Mouse (Mus musculus) cerebellum, postnatal 10 days (tissue): Measurements from ENCODE around the gene Kpna4.

ENCODE experiments used
- DNase-seq, 2 experiments: peaks; one replicate each; pipeline ENCODE4 v3.0.0; 2021; ENCODE audit warnings: mixed read lengths in 2 of 2

Gene Kpna4

DNA sequence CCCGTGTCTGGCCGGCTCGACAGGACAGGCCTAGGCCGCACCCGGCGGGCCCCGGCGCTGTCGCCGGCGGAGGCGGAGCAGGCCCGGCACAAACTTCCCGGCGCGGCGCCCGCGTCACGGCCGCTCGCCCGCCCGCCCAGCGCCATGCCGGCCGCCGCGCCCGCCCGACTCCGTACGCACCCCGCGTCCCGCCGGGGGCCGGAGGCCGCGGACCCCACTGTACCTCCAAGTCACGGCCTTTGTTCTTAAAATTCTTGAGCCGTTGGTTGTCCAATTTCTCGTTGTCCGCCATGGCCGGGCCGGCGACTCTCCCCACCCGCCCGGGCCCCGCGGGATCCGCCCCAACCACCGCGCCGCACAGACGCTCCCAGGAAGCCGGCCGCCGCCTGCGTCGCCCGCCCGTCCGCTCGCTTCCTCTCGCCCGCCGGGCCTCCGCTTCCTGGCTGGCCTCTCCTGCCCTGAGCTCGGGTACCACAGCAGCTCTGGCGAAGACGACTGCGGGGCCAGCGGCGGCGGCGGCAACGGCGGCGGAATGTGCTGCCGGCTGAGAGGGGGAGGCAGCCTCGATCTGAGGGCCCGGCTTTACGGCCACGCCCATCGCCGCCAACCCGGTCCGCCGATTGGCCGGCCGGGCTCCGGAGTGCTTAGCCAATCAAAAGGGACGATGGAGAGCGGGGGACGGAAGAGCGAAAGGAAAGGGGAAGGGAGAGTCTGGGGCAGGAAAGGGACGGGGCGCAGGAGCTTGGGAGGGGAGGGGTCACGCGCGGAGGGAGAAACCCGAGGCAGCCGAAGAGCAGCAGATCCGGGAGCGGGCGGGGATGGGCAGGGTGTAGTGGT, at the start of gene Kpna4:
Kpna4 (minus strand) TSS at position 605 of the 837 bp plus-strand sequence.
- DNase-seq = peak; percentile 96 to 97

- DNase-seq = peak; percentile 29 to 46
Measured at GRCm38 (mm10) chr3:69175229-69175628, 48.3 kb upstream of the Kpna4 start.

- DNase-seq = peak; percentile 67 to 74
Measured at GRCm38 (mm10) chr3:69171123-69171522, 44.2 kb upstream of the Kpna4 start.

GRCm38 (mm10) chr3:69169796-69170195, 42.9 kb upstream of the Kpna4 start:
- no peak for DNase-seq

GRCm38 (mm10) chr3:69168724-69169123, 41.8 kb upstream of the Kpna4 start:
- no peak for DNase-seq

GRCm38 (mm10) chr3:69163057-69163456, 36.1 kb upstream of the Kpna4 start:
- DNase-seq = no peak

DNA sequence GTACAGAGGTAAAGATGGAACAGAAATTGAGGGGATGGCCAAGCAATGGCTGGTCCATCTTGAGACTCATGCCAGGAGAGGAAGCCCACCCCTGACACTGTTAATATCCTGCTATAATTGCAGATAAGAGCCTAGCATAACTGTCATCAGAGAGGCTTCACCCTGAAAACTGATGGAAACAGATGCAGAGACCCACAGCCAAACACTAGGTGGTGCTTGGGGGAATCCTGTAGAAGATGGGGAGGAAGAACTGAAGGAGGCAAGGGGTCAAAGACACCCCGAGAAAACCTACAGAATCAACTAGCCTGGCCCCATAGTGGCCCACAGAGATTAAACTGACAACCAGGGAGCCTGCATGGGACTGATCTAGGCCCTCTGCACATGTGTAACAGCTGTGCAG, 33.5 kb upstream of the Kpna4 start:
- DNase-seq = no peak

- DNase-seq = no peak
Measured at GRCm38 (mm10) chr3:69159501-69159900, 32.6 kb upstream of the Kpna4 start.

- no peak for DNase-seq
Measured at GRCm38 (mm10) chr3:69157886-69158285, 31.0 kb upstream of the Kpna4 start.

- no peak for DNase-seq
Measured at GRCm38 (mm10) chr3:69156484-69156883, 29.6 kb upstream of the Kpna4 start.

- DNase-seq = no peak
Measured at GRCm38 (mm10) chr3:69154691-69155090, 27.8 kb upstream of the Kpna4 start.

DNA sequence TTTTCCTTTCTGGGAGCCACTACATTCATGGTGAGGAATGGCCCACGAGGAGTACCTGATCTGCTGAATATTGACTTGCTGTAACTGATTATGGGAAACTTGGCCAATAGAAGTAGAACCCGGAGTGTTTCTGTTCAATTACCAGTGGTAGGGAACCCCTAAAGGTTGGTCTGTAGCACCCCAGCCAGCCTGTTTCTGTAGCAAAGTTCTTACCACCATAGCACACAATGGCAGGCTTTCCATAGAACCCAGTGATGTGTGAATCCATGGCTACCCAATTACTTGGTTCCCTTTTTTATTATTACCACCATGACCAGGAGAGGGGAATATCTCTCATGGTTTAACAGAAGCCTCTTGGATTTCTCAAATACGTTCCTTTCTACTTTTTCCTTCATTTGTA, 24.0 kb upstream of the Kpna4 start:
- no peak for DNase-seq

GRCm38 (mm10) chr3:69142372-69142994, 15.6 kb upstream of the Kpna4 start:
- DNase-seq = no peak

DNA sequence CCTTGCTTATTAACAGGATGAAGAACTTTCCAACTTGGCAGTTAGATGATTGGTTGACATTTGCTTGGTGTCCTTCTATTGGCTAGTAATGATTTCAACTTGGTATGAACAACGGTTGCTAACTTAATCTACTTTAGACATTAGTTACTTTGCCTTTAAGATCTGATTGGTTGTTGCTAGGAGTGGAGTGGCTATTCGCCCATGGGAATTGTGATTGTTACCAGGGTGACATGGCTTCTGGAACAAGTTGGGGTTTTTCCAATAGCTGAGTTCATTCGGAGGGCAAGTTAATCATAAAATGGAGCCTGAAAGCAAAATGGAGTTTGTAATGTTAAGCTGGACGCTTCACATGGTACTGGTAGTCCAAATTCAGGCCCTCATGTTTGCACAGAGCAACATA, 13.9 kb upstream of the Kpna4 start:
- DNase-seq = no peak

DNA sequence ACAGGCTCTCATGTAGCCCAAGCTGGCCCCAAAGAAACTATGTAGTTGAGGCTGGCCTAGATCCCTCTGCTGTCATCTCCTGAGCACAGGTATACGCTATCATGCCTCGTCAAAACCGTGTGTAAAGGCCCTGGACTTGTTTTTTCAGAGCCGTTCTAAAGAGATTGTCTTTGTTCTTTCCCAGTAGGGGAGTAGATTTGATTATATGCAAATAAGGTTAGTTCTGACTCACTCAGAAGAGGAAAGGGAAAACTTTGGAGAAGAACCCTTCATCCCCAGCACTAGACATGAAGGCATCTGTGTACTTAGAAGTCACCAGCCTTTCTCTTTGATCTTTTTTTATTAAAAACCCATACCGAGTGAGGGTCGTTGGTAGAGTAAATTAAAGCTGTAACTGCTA, 9.1 kb upstream of the Kpna4 start:
- no peak for DNase-seq

DNA sequence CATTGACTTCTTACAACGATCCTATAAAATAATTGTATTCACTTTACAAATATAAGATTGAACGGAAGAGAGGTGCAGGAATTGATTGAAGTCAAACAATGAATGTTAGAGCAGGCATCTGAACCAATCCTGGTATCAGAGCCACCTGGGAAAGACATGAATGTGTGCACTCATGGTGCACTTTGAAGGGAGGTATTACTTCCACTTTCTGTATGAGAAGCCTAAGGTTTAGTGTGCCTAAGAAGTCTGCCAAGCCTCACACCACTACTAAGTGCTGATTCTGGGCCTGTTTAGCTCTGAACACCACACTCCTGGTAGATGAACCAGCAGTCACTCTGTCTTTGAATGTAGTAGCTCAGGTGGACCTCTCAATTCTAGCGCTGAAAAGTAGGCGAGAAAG, 4.1 kb upstream of the Kpna4 start:
- no peak for DNase-seq

- DNase-seq = no peak
Measured at GRCm38 (mm10) chr3:69127693-69128092, 780 bp upstream of the Kpna4 start.

DNA sequence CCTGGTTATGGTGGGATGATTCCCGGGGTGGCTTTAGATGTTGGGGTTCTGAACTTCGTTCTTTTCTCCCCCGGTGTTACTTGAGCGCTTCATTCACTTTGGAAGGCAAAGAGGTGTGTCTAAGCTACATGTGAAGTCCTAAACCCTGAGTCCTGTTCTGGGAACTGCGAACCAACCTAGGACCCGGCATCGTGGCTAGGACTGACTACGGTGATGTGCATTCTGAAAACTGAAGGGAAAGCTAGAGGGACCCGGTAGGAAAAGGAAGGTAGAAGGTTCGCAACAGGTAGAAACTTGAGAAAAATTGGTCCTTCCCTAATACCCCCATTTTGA, 399 bp upstream of the Kpna4 start:
- no peak for DNase-seq

- peak; percentile 59 to 63 for DNase-seq
Measured at GRCm38 (mm10) chr3:69125891-69126508, 913 bp downstream of the Kpna4 start.

DNA sequence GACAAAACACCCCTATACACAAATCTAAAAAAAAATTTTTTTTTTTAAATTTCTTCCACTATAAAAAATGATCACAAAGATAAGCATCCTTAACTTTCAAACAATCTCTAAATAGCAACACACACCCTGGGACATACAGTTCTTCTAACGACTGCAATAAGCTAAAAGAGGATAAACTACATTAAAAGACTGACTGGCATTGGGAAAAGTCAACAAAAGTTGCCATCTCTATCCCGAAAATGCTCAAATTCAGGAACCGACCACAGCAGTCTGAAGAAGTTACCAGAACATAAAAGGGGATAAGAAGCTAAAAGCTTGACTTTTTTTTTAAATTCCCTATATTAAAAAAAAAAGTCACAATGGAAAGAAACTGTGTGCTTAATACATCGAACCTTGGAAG, 1.5 kb downstream of the Kpna4 start:
- DNase-seq = no peak

DNA sequence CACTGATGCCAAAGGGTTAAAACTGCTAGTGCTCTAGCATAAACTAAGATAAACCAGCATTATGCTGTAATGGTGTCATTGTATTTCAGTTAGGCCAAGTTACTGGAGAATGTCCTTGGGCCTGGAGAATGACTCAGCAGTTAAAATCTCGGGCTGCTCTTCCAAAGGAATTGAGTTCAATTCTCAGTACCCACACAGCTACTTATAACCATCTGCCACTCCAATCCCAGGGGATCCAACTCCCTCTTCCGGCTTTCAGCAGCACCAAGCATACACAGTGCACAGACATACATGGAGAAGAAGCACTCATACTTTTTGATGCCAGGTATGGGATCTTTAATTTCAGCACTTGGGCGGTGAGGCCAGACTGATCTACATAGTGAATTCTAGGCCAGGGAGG, 8.1 kb downstream of the Kpna4 start:
- DNase-seq = peak; percentile 38 to 45

- DNase-seq = no peak
Measured at GRCm38 (mm10) chr3:69114760-69115159, 12.2 kb downstream of the Kpna4 start.

DNA sequence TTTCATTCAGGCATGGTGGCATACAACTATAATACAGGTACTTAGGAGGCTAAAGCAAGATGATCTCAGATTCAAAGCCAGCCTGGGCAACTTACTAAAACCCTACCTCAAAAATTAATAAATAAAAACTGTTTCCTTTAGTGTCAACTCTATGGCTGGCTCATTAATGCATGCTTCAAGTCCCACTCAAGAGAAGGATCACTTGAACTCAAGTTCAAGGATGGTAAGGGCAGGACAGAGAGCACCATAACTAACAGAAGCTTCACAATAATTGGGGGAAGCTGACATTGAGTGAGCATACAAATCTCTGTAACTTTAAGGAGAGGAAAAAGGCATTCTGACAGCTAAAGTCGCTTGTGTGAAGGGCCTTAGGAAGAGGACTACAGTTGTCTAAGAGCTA, 13.0 kb downstream of the Kpna4 start:
- DNase-seq = no peak

DNA sequence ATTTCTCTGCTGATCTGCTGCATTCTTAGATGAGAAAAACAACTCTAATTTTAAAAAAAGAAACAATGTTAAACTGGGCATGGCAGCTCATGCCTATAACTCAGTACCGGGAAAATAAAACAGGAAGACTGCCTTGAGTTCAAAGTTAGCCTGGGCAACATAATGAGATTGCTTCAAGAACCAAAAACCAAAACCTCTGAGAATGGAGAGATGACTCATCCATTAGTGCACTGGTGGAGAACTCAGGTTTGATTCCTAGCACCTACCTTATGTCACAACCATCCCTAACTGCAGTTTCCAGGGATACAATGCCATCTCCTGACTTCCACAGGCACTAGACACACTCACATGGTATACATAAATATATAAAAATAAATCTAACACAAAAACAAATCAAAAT, 17.8 kb downstream of the Kpna4 start:
- DNase-seq = no peak
